Mouse (Mus musculus): ENCODE data around the gene Tmem217.

Tmem217 gene

DNA sequence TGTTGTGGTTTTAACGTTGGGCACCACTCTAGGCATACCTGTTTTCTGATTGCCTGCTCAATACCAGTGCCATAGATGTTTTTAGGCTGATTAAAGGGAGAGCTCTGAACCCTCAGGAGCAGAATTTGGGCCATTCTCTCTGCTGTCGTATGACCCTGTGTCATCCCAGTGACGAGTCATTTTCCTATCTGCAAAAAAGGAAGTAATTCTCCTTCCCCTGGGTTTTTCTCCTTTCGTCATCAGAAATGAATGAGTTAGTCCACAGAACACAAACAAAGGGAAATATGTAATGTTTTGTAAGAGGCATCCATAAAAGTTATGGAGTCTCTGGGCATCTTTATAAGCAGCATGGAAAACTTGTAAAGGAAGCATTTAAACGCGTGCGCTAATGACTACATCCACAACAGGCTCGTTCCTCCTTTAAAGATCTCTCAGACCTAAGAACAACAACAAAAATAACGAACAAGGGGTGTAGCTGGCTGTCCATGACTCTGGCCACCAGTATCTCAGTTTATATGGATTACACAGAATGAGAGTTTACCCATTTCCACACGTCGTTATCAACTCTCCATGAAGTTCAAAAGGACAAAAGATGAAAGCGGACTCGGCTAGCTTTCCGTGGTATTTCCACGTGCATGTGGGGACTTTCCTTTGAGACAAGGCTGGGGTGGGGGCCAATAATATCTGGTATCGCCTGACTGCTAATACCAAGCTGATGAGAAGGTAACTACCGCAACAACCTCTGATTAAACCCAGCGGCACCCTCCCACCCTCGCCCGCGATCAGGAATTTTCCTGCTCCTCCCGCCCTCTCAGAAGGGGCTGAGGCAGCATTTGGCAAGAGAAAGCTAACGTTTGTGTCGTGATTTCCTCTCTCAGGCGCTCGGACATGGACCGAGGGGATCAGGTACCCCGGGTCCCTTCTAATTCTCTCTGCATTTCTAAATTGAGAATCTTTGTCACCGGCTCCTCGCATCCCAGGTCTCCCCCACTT, 62.9 kb downstream of the Tmem217 start:
- peak; percentile 54 to 79 for DNase-seq (ENCODE audit: low spot score in 2 of 2)

DNA sequence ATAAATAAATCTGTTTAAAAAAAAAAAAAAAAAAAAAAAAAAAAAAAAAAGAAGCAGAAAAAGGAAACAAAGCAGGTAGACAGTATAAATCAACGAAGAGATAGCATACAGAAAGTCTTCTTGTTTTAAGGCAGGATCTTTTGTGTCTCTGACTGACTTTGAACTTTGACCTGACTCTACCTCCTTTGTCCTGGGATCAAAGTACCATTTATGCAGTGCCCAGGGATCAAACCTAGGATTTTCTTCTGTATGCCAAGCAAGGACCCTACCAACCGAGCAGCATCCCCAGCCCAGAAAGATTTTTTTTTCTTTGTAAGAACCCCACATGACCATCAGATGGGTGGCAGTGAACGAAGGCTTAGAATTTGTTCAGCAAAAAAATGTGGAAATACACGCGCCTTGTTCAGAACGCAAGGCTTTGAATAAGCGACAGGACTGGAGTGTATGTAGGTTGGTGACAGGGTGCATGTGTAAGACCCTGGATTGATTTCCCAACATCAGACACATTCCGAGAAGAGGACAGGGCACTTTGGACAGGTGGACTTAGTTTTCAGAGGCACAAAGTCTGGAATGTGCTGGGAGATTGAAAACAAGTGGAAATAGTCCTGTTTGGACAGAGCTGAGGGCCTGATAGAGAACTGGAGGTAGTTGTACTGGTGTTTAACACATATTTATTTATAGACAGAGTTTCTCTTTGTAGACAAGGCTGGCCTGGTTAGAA, 63.8 kb downstream of the Tmem217 start:
- no peak for DNase-seq (ENCODE audit: low spot score in 2 of 2)

DNA sequence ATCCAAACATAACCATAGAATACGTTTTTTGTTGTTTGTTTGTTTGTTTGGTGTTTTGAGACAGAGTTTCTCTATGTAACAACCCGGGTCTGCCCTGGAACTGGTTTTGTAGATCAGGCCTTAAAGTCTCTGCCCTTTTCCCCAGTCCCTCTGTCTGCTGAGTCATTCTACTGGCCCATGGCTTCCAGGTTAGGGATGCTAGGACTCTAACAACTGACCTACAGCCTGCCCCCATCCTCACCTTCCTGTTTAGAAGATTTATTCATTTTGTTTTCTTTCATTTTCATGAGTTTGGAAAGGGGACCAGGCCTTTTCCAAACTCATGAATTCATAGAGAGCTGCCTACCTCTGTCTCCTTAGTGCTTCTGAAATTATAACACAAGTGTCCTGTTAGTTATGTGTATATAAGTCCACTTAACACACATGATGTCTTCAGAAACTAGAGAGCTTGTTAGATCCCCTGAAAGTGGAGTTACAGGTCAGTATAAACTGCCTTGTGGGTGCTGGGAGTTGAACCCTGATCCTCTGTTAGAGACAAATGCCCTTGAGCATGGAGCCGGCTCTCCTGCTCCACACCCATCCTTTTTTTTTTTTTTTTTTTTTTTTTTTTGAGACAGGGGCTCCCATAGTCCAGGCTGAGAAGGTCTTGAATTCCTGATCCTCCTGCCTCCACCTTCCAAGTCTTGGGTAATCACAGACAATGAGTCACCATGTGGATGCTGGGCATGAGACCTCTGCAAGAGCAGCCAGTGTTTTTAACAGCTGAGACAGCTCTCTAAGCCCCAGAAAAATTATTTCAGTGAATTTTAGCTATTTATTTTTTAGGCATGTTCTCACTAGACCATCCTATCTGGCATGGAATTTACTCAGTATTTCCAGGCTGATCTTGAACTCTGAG, 66.6 kb downstream of the Tmem217 start:
- no peak for DNase-seq (ENCODE audit: low spot score in 2 of 2)

DNA sequence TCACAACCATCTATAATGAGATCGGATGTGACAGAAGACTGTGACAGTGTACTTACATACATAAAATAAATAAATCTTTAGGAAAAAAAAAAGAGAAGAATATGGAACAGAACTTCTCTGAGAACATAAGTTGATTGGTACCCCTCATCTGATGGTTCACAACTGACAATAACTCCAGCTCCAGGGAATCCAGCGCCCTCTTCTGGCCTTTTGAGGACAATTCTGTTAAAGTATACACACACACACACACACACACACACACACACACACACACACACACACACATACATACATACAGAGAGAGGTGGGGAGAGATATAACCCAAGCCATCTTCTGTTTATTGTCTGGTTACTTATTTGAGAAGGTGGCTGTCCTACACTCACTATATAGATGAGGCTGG, 67.8 kb downstream of the Tmem217 start:
- no peak for DNase-seq (ENCODE audit: low spot score in 2 of 2)

DNA sequence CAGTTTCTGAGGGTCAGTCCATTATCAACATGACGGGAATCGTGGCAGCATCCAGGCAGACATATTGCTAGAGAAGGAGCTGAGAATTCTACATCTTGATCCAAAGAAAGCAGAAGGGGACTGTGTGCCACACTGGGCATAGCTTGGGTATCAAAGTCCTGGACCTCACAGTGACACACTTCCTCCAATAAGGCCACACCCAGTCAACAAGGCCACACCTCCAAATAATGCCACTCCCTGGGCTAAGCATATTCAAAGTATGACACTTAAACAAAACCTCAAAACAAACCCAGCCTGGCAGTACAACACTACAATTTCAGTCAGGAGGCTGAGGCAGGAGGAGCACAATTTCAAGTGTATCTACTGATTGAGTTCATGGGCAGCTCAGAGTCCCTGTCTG, 68.9 kb downstream of the Tmem217 start:
- DNase-seq (ENCODE audit: low spot score in 2 of 2): no peak

DNA sequence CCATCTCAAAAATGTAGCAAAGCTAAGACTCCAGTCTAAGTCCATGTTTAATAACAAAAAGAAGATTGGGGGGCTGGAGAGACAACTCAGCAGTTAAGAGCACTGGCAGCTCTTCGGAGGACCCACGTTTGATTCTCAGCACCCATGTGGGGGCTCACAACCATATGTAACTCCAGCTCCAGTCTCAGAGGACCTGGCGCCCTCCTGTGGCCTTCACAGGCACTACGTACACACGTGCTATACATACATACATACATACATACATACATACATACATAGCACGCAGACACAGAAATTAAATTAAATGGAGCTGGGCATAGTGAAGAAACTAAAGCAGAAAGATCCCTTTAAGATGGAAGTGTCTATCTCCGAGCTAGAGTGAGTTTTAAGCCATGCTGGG, 69.6 kb downstream of the Tmem217 start:
- no peak for DNase-seq (ENCODE audit: low spot score in 2 of 2)

DNA sequence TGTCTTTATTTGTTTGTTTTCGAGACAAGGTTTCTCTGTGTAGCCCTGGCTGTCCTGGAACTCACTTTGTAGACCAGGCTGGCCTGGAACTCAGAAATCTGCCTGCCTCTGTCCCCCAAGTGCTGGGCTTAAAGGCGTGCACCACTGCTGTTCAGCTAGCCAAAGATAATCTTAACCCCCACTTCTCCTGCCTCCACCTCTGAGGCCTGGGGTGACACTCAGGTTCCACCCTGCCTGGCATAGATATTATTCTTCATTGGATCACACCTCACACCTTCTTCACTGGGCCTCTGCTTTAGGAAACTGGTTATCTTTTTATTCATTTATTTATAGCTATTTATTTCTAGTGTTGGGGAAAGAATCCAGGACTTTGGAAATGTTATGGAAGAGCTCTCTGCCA, 71.9 kb downstream of the Tmem217 start:
- no peak for DNase-seq (ENCODE audit: low spot score in 2 of 2)

DNA sequence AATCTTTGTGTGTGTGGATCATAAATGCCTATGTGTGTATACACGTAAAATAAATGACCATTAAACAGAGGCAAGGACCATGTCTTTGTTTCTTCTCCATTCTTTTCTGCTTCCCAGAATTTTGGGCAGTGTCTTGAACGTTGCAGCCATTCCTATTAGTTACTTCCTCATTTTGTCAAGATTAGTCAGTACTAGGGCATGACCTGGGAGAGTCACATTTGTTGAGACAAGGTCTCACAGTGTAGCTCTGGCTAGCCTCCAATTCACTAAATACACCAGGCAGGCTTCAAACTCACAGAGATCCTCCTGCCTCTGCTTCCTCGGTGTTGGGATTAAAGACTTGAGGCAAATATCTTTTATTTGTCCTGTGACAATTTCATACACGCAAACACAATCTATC, 73.9 kb downstream of the Tmem217 start:
- DNase-seq (ENCODE audit: low spot score in 2 of 2): no peak

DNA sequence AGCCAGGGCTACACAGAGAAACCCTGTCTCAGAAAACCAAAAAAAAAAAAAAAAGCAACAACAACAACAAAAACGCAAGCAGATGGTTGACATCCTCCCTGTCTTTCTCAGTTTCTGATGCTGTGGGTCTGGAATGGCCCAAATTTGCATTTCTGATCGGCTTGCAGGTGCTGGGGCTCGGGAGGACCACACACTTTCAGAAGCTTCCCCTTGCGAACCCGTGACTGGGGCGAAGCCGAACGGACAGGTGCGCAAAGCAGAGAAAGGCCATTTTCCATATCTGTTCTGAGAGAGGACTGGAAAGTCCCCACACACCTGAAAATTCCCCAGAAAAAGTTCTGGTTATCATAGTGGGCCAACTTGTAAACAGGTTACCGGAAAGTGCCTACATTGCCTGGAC, 74.8 kb downstream of the Tmem217 start:
- no peak for DNase-seq (ENCODE audit: low spot score in 2 of 2)

DNA sequence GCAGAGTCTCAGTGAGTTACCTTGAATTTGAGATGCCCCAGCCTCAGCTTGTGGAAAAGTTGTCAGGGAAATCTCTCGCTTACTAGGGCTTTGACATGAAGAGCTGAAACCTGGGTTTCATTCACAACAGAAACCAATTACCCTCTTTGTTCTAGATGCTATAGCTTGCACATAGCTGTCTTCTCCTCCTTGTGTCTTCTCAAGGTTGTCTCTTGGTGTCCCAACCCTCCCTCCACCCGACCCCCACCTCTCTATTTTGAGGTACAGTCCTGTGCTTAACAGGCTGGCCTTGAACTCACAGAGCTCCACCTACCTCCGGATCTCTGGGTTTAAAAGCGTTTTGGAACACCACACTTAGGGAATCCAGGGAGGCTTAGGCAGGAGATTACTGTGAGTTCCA, 75.7 kb downstream of the Tmem217 start:
- no peak for DNase-seq (ENCODE audit: low spot score in 2 of 2)
